Mouse (Mus musculus) megakaryocyte, embryonic 14.5 days (primary cell): Measurements from ENCODE around the gene Gpank1.

Experiments used
- FLI1 ChIP-seq: IDR thresholded peaks from 2 replicates; pipeline ENCODE4 v1.6.1; 2012; ENCODE audit warnings: low read length, inconsistent platforms, mixed read lengths
- GATA1 ChIP-seq: IDR thresholded peaks from 3 replicates; pipeline ENCODE4 v1.6.1; 2012; ENCODE audit warnings: mixed read lengths, low read length, inconsistent platforms, borderline replicate concordance

DNA sequence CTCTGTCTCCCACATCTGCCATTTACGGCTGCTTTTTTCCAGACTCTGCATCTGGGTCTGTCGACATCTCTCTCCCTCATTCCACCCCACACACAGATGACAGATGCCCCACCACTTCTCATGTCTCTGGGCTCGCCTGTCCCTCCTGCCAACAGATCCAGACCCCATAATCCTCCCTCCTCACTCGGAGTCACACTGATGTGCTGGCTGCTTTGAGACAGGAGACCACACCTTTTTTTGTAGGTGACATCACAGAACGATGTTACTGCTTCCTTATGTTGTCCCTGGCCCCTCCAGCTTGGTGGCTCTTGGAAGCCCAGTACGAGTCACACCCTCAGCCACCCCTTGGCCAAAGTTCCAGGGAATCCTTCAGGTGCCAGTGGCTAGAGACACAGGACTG, 41.0 kb upstream of the Gpank1 start:
- no peak for TF ChIP-seq GATA1
- no peak for TF ChIP-seq FLI1
